Mouse (Mus musculus): ENCODE measurements around the gene Olfr576. TPM values are rescaled to one million over a fixed set of nuclear protein-coding genes. Genes with fewer than 3 reads are reported as not detected.

The Olfr576 gene
- polyA plus RNA-seq, 1 experiment from 2014 or later = not detected

GRCm38 (mm10) chr7:102948167-102948566 lies 14.3 kb upstream of the Olfr576 start, which contains the start of gene Olfr574:
Gene Olfr574 (plus strand): TSS chr7:102948467.
- WGBS = 100% methylated on average over 1 of the region's 1 CpGs
- no peaks in the 10 kb centered on the region for H3K4me1 ChIP-seq (replicated peaks; ENCODE audit: control insufficient read depth, insufficient read depth, low read length)
- no peaks in the 10 kb centered on the region for H3K27me3 ChIP-seq (ENCODE audit: control insufficient read depth, insufficient read depth, low read depth, low read length)
- H3K4me2 ChIP-seq (ENCODE audit: low read depth, low read length) = no peak within 1 kb of the TSS
- no peak within 1 kb of the TSS for H3K27ac ChIP-seq (ENCODE audit: low read length)
- no peaks in the 10 kb centered on the region for H3K9me3 ChIP-seq (ENCODE audit: control insufficient read depth, low read length)
- no peak within 1 kb of the TSS for H3K4me3 ChIP-seq (ENCODE audit: low read length)
- H3K9ac ChIP-seq (ENCODE audit: low read length) = no peak within 1 kb of the TSS
- H3K36me3 ChIP-seq (ENCODE audit: control insufficient read depth, insufficient read depth, low read length) = no peaks in the 10 kb centered on the region
- ATAC-seq (ENCODE audit: low read depth) = no peak

- Histone ChIP-seq H3K4me2 (ENCODE audit: low read depth, low read length) (no peak overlapping the region), H3K9me3 (ENCODE audit: control insufficient read depth, low read length) (no peaks in the 10 kb centered on the region), H3K36me3 (ENCODE audit: control insufficient read depth, insufficient read depth, low read length) (no peaks in the 10 kb centered on the region), H3K4me3 (ENCODE audit: low read length) (no peak overlapping the region), H3K27ac (ENCODE audit: low read length) (no peak overlapping the region), H3K9ac (ENCODE audit: low read length) (no peak overlapping the region), H3K27me3 (ENCODE audit: control insufficient read depth, insufficient read depth, low read depth, low read length) (no peaks in the 10 kb centered on the region), H3K4me1 (replicated peaks; ENCODE audit: control insufficient read depth, insufficient read depth, low read length) (no peaks in the 10 kb centered on the region)
- ATAC-seq (ENCODE audit: low read depth) = no peak
- 43% methylated on average over 1 of the region's 1 CpGs for WGBS
Measured at GRCm38 (mm10) chr7:102950732-102951131, 11.7 kb upstream of the Olfr576 start.

GRCm38 (mm10) chr7:102958137-102958536 lies 4.3 kb upstream of the Olfr576 start:
- no peak for ATAC-seq (ENCODE audit: low read depth)
- no peak overlapping the region for H3K4me3 ChIP-seq (ENCODE audit: low read length)
- H3K27me3 ChIP-seq (ENCODE audit: control insufficient read depth, insufficient read depth, low read depth, low read length) = no peaks in the 10 kb centered on the region
- H3K4me2 ChIP-seq (ENCODE audit: low read depth, low read length) = no peak overlapping the region
- WGBS = 49% methylated on average over 3 of the region's 3 CpGs
- no peak overlapping the region for H3K27ac ChIP-seq (ENCODE audit: low read length)
- no peaks in the 10 kb centered on the region for H3K9me3 ChIP-seq (ENCODE audit: control insufficient read depth, low read length)
- H3K9ac ChIP-seq (ENCODE audit: low read length) = no peak overlapping the region
- no peaks in the 10 kb centered on the region for H3K36me3 ChIP-seq (ENCODE audit: control insufficient read depth, insufficient read depth, low read length)
- H3K4me1 ChIP-seq (replicated peaks; ENCODE audit: control insufficient read depth, insufficient read depth, low read length) = no peaks in the 10 kb centered on the region

- H3K4me3 ChIP-seq (ENCODE audit: low read length) = no peak within 1 kb of the TSS
- no peak within 1 kb of the TSS for H3K9ac ChIP-seq (ENCODE audit: low read length)
- H3K4me2 ChIP-seq (ENCODE audit: low read depth, low read length) = no peak within 1 kb of the TSS
- H3K4me1 ChIP-seq (replicated peaks; ENCODE audit: control insufficient read depth, insufficient read depth, low read length) = no peaks in the 10 kb centered on the region
- no peak for ATAC-seq (ENCODE audit: low read depth)
- no peaks in the 10 kb centered on the region for H3K36me3 ChIP-seq (ENCODE audit: control insufficient read depth, insufficient read depth, low read length)
- 27% methylated on average over 1 of the region's 1 CpGs for WGBS
- H3K27ac ChIP-seq (ENCODE audit: low read length) = no peak within 1 kb of the TSS
- no peaks in the 10 kb centered on the region for H3K27me3 ChIP-seq (ENCODE audit: control insufficient read depth, insufficient read depth, low read depth, low read length)
- H3K9me3 ChIP-seq (ENCODE audit: control insufficient read depth, low read length) = no peaks in the 10 kb centered on the region
Measured at GRCm38 (mm10) chr7:102958593-102958992, 3.9 kb upstream of the Olfr576 start, which contains the start of gene Olfr575. Gene Olfr575 (minus strand): TSS chr7:102958775.

- Histone ChIP-seq H3K4me2 (ENCODE audit: low read depth, low read length) (no peak overlapping the region), H3K9ac (ENCODE audit: low read length) (no peak overlapping the region), H3K36me3 (ENCODE audit: control insufficient read depth, insufficient read depth, low read length) (no peaks in the 10 kb centered on the region), H3K9me3 (ENCODE audit: control insufficient read depth, low read length) (no peaks in the 10 kb centered on the region), H3K27ac (ENCODE audit: low read length) (no peak overlapping the region), H3K4me3 (ENCODE audit: low read length) (no peak overlapping the region), H3K27me3 (ENCODE audit: control insufficient read depth, insufficient read depth, low read depth, low read length) (no peaks in the 10 kb centered on the region), H3K4me1 (replicated peaks; ENCODE audit: control insufficient read depth, insufficient read depth, low read length) (no peaks in the 10 kb centered on the region)
- ATAC-seq (ENCODE audit: low read depth) = no peak
- 45% methylated on average over 1 of the region's 1 CpGs for WGBS
Measured at GRCm38 (mm10) chr7:102974399-102974798, 11.9 kb downstream of the Olfr576 start.

GRCm38 (mm10) chr7:102975843-102976242 lies 13.4 kb downstream of the Olfr576 start, which contains the start of gene Olfr577:
Gene Olfr577 (minus strand): TSS chr7:102975943.
- H3K4me2 ChIP-seq (ENCODE audit: low read depth, low read length) = no peak within 1 kb of the TSS
- WGBS = 67% methylated on average over 2 of the region's 2 CpGs
- H3K27me3 ChIP-seq (ENCODE audit: control insufficient read depth, insufficient read depth, low read depth, low read length) = no peaks in the 10 kb centered on the region
- no peak within 1 kb of the TSS for H3K27ac ChIP-seq (ENCODE audit: low read length)
- no peak within 1 kb of the TSS for H3K9ac ChIP-seq (ENCODE audit: low read length)
- ATAC-seq (ENCODE audit: low read depth) = no peak
- no peaks in the 10 kb centered on the region for H3K9me3 ChIP-seq (ENCODE audit: control insufficient read depth, low read length)
- H3K4me3 ChIP-seq (ENCODE audit: low read length) = no peak within 1 kb of the TSS
- H3K4me1 ChIP-seq (replicated peaks; ENCODE audit: control insufficient read depth, insufficient read depth, low read length) = no peaks in the 10 kb centered on the region
- H3K36me3 ChIP-seq (ENCODE audit: control insufficient read depth, insufficient read depth, low read length) = no peaks in the 10 kb centered on the region

GRCm38 (mm10) chr7:102989224-102989623 lies 26.8 kb downstream of the Olfr576 start, which contains the start of gene Olfr578:
Gene Olfr578 (minus strand): TSS chr7:102989324.
- WGBS = 48% methylated on average over 3 of the region's 3 CpGs
- no peak for ATAC-seq (ENCODE audit: low read depth)
- no peak within 1 kb of the TSS for H3K27ac ChIP-seq (ENCODE audit: low read length)
- no peak within 1 kb of the TSS for H3K4me3 ChIP-seq (ENCODE audit: low read length)
- no peak within 1 kb of the TSS for H3K4me2 ChIP-seq (ENCODE audit: low read depth, low read length)
- H3K4me1 ChIP-seq (replicated peaks; ENCODE audit: control insufficient read depth, insufficient read depth, low read length) = no peaks in the 10 kb centered on the region
- H3K27me3 ChIP-seq (ENCODE audit: control insufficient read depth, insufficient read depth, low read depth, low read length) = no peaks in the 10 kb centered on the region
- no peak within 1 kb of the TSS for H3K9ac ChIP-seq (ENCODE audit: low read length)
- H3K9me3 ChIP-seq (ENCODE audit: control insufficient read depth, low read length) = no peaks in the 10 kb centered on the region
- H3K36me3 ChIP-seq (ENCODE audit: control insufficient read depth, insufficient read depth, low read length) = no peaks in the 10 kb centered on the region

Other genes with a start within 250 kb of the Olfr576 start
- not detected in 2 replicates for gene Olfr33, start 243.6 kb upstream of the Olfr576 start, polyA plus RNA-seq (2015; fragmentation: Nextera tagmentation; extraction: Ambion mirVana)
- not detected in 2 replicates for gene Olfr559, start 235.2 kb upstream of the Olfr576 start, polyA plus RNA-seq (2015; fragmentation: Nextera tagmentation; extraction: Ambion mirVana)
- gene Olfr560, start 203.3 kb upstream of the Olfr576 start, polyA plus RNA-seq (2015; fragmentation: Nextera tagmentation; extraction: Ambion mirVana) = not detected in 2 replicates
- 0.23 and 0.25 TPM in 2 replicates for gene Olfr78, start 203.2 kb upstream of the Olfr576 start, polyA plus RNA-seq (2015; fragmentation: Nextera tagmentation; extraction: Ambion mirVana)
- gene Olfr561, start 191.4 kb upstream of the Olfr576 start, polyA plus RNA-seq (2015; fragmentation: Nextera tagmentation; extraction: Ambion mirVana) = not detected in 2 replicates
- gene Olfr564, start 159.2 kb upstream of the Olfr576 start, polyA plus RNA-seq (2015; fragmentation: Nextera tagmentation; extraction: Ambion mirVana) = not detected in 2 replicates
- gene Olfr566, start 103.9 kb upstream of the Olfr576 start, polyA plus RNA-seq (2015; fragmentation: Nextera tagmentation; extraction: Ambion mirVana) = not detected in 2 replicates
- not detected in 2 replicates for gene Olfr568, start 85.5 kb upstream of the Olfr576 start, polyA plus RNA-seq (2015; fragmentation: Nextera tagmentation; extraction: Ambion mirVana)
- not detected in 2 replicates for gene Olfr569, start 71.8 kb upstream of the Olfr576 start, polyA plus RNA-seq (2015; fragmentation: Nextera tagmentation; extraction: Ambion mirVana)
- gene Olfr570, start 68.1 kb upstream of the Olfr576 start, polyA plus RNA-seq (2015; fragmentation: Nextera tagmentation; extraction: Ambion mirVana) = not detected in 2 replicates
- not detected in 2 replicates for gene Olfr571, start 45.1 kb upstream of the Olfr576 start, polyA plus RNA-seq (2015; fragmentation: Nextera tagmentation; extraction: Ambion mirVana)
- gene Olfr572, start 38.3 kb upstream of the Olfr576 start, polyA plus RNA-seq (2015; fragmentation: Nextera tagmentation; extraction: Ambion mirVana) = not detected in 2 replicates
- gene Olfr573-ps1, start 20.1 kb upstream of the Olfr576 start, polyA plus RNA-seq (2015; fragmentation: Nextera tagmentation; extraction: Ambion mirVana) = not detected in 2 replicates
- not detected in 2 replicates for gene Olfr574, start 14.2 kb upstream of the Olfr576 start, polyA plus RNA-seq (2015; fragmentation: Nextera tagmentation; extraction: Ambion mirVana)
- gene Olfr575, start 3.9 kb upstream of the Olfr576 start, polyA plus RNA-seq (2015; fragmentation: Nextera tagmentation; extraction: Ambion mirVana) = not detected in 2 replicates
- gene Olfr577, start 13.3 kb downstream of the Olfr576 start, polyA plus RNA-seq (2015; fragmentation: Nextera tagmentation; extraction: Ambion mirVana) = not detected in 2 replicates
- not detected in 2 replicates for gene Olfr578, start 26.7 kb downstream of the Olfr576 start, polyA plus RNA-seq (2015; fragmentation: Nextera tagmentation; extraction: Ambion mirVana)
- not detected in 2 replicates for gene Olfr582, start 75.4 kb downstream of the Olfr576 start, polyA plus RNA-seq (2015; fragmentation: Nextera tagmentation; extraction: Ambion mirVana)
- not detected in 2 replicates for gene Olfr583, start 88.6 kb downstream of the Olfr576 start, polyA plus RNA-seq (2015; fragmentation: Nextera tagmentation; extraction: Ambion mirVana)
- not detected in 2 replicates for gene Olfr584, start 119.2 kb downstream of the Olfr576 start, polyA plus RNA-seq (2015; fragmentation: Nextera tagmentation; extraction: Ambion mirVana)
- gene Olfr585, start 135.1 kb downstream of the Olfr576 start, polyA plus RNA-seq (2015; fragmentation: Nextera tagmentation; extraction: Ambion mirVana) = not detected in 2 replicates
- gene Olfr586, start 163.0 kb downstream of the Olfr576 start, polyA plus RNA-seq (2015; fragmentation: Nextera tagmentation; extraction: Ambion mirVana) = not detected in 2 replicates
- gene Olfr588-ps1, start 178.2 kb downstream of the Olfr576 start, polyA plus RNA-seq (2015; fragmentation: Nextera tagmentation; extraction: Ambion mirVana) = not detected in 2 replicates
- gene Olfr589, start 193.7 kb downstream of the Olfr576 start, polyA plus RNA-seq (2015; fragmentation: Nextera tagmentation; extraction: Ambion mirVana) = not detected in 2 replicates
- not detected in 2 replicates for gene Olfr591, start 215.7 kb downstream of the Olfr576 start, polyA plus RNA-seq (2015; fragmentation: Nextera tagmentation; extraction: Ambion mirVana)
- not detected in 2 replicates for gene Olfr592, start 222.1 kb downstream of the Olfr576 start, polyA plus RNA-seq (2015; fragmentation: Nextera tagmentation; extraction: Ambion mirVana)
- gene Olfr593, start 249.2 kb downstream of the Olfr576 start, polyA plus RNA-seq (2015; fragmentation: Nextera tagmentation; extraction: Ambion mirVana) = not detected in 2 replicates

Measured in lung, embryonic 16.5 days (tissue).